Mouse (Mus musculus): ENCODE measurements around the gene Exosc10. TPM values are rescaled to one million over a fixed set of nuclear protein-coding genes. Genes with fewer than 3 reads are reported as not detected.

Gene Exosc10
- polyA plus RNA-seq, 1 experiment = 37.0 TPM

GRCm38 (mm10) chr4:148523538-148523937 lies 34.7 kb upstream of the Exosc10 start:
- TF ChIP-seq CEBPB (IDR thresholded peaks at IDR 0.05; ENCODE audit: insufficient read depth, poor library complexity, severe bottlenecking) (no peak), REST (IDR thresholded peaks at IDR 0.05; ENCODE audit: insufficient read depth, insufficient read length) (no peak), MYOD1 (IDR thresholded peaks at IDR 0.05; ENCODE audit: control insufficient read depth in 1 of 3, insufficient read length in 2 of 3, low read depth in 2 of 3) (no peak), TCF12 (IDR thresholded peaks at IDR 0.05; ENCODE audit: insufficient read depth, poor library complexity, severe bottlenecking) (no peak), MAX (IDR thresholded peaks at IDR 0.05; ENCODE audit: low read depth) (no peak)
- Histone ChIP-seq H3K4me2 (ENCODE audit: low read depth) (no peak overlapping the region), H3K4me3 (no peak overlapping the region), H3K36me3 (ENCODE audit: control insufficient read depth, insufficient read depth) (no peaks in the 10 kb centered on the region), H3K27me3 (ENCODE audit: control insufficient read depth, insufficient read depth, insufficient read length) (no peaks in the 10 kb centered on the region), H3ac (ENCODE audit: control insufficient read depth, insufficient read length) (no peak overlapping the region), H3K79me2 (ENCODE audit: control insufficient read depth, insufficient read depth) (no peaks in the 10 kb centered on the region)

GRCm38 (mm10) chr4:148527158-148527910 lies 30.9 kb upstream of the Exosc10 start:
- Histone ChIP-seq H3K79me2 (ENCODE audit: control insufficient read depth, insufficient read depth) (no peaks in the 10 kb centered on the region), H3K4me2 (ENCODE audit: low read depth) (no peak overlapping the region), H3ac (ENCODE audit: control insufficient read depth, insufficient read length) (no peak overlapping the region), H3K36me3 (ENCODE audit: control insufficient read depth, insufficient read depth) (peaks cover 15% of the 10 kb centered on the region), H3K27me3 (ENCODE audit: control insufficient read depth, insufficient read depth, insufficient read length) (no peaks in the 10 kb centered on the region), H3K4me3 (no peak overlapping the region)
- no peak for TF ChIP-seq POLR2A (IDR thresholded peaks at IDR 0.05; ENCODE audit: insufficient read length, low read depth)
- TF ChIP-seq MAX (IDR thresholded peaks at IDR 0.05; ENCODE audit: low read depth) = no peak
- TF ChIP-seq TCF12 (IDR thresholded peaks at IDR 0.05; ENCODE audit: insufficient read depth, poor library complexity, severe bottlenecking) = no peak
- no peak for TF ChIP-seq SRF (IDR thresholded peaks at IDR 0.05; ENCODE audit: control insufficient read depth, insufficient read length, low read depth)
- TF ChIP-seq POLR2AphosphoS2 (IDR thresholded peaks at IDR 0.05; ENCODE audit: insufficient read length, low read depth) = no peak
- no peak for TF ChIP-seq MYOG (IDR thresholded peaks at IDR 0.05; ENCODE audit: control insufficient read depth in 1 of 3, insufficient read depth in 1 of 3, insufficient read length in 2 of 3, low read depth in 2 of 3)
- no peak for TF ChIP-seq REST (IDR thresholded peaks at IDR 0.05; ENCODE audit: insufficient read depth, insufficient read length)
- TF ChIP-seq USF1 (IDR thresholded peaks at IDR 0.05; ENCODE audit: low read depth) = no peak
- TF ChIP-seq TCF3 (IDR thresholded peaks at IDR 0.05; ENCODE audit: insufficient read length, low read depth) = no peak
- TF ChIP-seq CEBPB (IDR thresholded peaks at IDR 0.05; ENCODE audit: insufficient read depth, poor library complexity, severe bottlenecking) = no peak
- TF ChIP-seq E2F4 (IDR thresholded peaks at IDR 0.05; ENCODE audit: insufficient read depth) = no peak
- TF ChIP-seq MYOD1 (IDR thresholded peaks at IDR 0.05; ENCODE audit: control insufficient read depth in 1 of 3, insufficient read length in 2 of 3, low read depth in 2 of 3) = no peak

GRCm38 (mm10) chr4:148530351-148530750 lies 27.9 kb upstream of the Exosc10 start:
- Histone ChIP-seq H3K4me3 (no peak overlapping the region), H3ac (ENCODE audit: control insufficient read depth, insufficient read length) (no peak overlapping the region), H3K4me2 (ENCODE audit: low read depth) (no peak overlapping the region), H3K27me3 (ENCODE audit: control insufficient read depth, insufficient read depth, insufficient read length) (no peaks in the 10 kb centered on the region), H3K79me2 (ENCODE audit: control insufficient read depth, insufficient read depth) (no peaks in the 10 kb centered on the region), H3K36me3 (ENCODE audit: control insufficient read depth, insufficient read depth) (peaks cover 23% of the 10 kb centered on the region)
- no peak for TF ChIP-seq CEBPB (IDR thresholded peaks at IDR 0.05; ENCODE audit: insufficient read depth, poor library complexity, severe bottlenecking)
- no peak for TF ChIP-seq POLR2AphosphoS2 (IDR thresholded peaks at IDR 0.05; ENCODE audit: insufficient read length, low read depth)
- no peak for TF ChIP-seq USF1 (IDR thresholded peaks at IDR 0.05; ENCODE audit: low read depth)
- TF ChIP-seq TCF3 (IDR thresholded peaks at IDR 0.05; ENCODE audit: insufficient read length, low read depth) = no peak
- no peak for TF ChIP-seq MAX (IDR thresholded peaks at IDR 0.05; ENCODE audit: low read depth)
- TF ChIP-seq POLR2A (IDR thresholded peaks at IDR 0.05; ENCODE audit: insufficient read length, low read depth) = no peak
- no peak for TF ChIP-seq SRF (IDR thresholded peaks at IDR 0.05; ENCODE audit: control insufficient read depth, insufficient read length, low read depth)
- TF ChIP-seq E2F4 (IDR thresholded peaks at IDR 0.05; ENCODE audit: insufficient read depth) = no peak
- no peak for TF ChIP-seq MYOG (IDR thresholded peaks at IDR 0.05; ENCODE audit: control insufficient read depth in 1 of 3, insufficient read depth in 1 of 3, insufficient read length in 2 of 3, low read depth in 2 of 3)
- no peak for TF ChIP-seq MYOD1 (IDR thresholded peaks at IDR 0.05; ENCODE audit: control insufficient read depth in 1 of 3, insufficient read length in 2 of 3, low read depth in 2 of 3)
- no peak for TF ChIP-seq TCF12 (IDR thresholded peaks at IDR 0.05; ENCODE audit: insufficient read depth, poor library complexity, severe bottlenecking)
- TF ChIP-seq REST (IDR thresholded peaks at IDR 0.05; ENCODE audit: insufficient read depth, insufficient read length) = no peak

- Histone ChIP-seq H3K79me2 (ENCODE audit: control insufficient read depth, insufficient read depth) (no peaks in the 10 kb centered on the region), H3K4me3 (no peak overlapping the region), H3K36me3 (ENCODE audit: control insufficient read depth, insufficient read depth) (peaks cover 23% of the 10 kb centered on the region), H3ac (ENCODE audit: control insufficient read depth, insufficient read length) (no peak overlapping the region), H3K4me2 (ENCODE audit: low read depth) (no peak overlapping the region), H3K27me3 (ENCODE audit: control insufficient read depth, insufficient read depth, insufficient read length) (no peaks in the 10 kb centered on the region)
- no peak for TF ChIP-seq MAX (IDR thresholded peaks at IDR 0.05; ENCODE audit: low read depth)
- no peak for TF ChIP-seq REST (IDR thresholded peaks at IDR 0.05; ENCODE audit: insufficient read depth, insufficient read length)
- no peak for TF ChIP-seq POLR2A (IDR thresholded peaks at IDR 0.05; ENCODE audit: insufficient read length, low read depth)
- no peak for TF ChIP-seq USF1 (IDR thresholded peaks at IDR 0.05; ENCODE audit: low read depth)
- no peak for TF ChIP-seq TCF3 (IDR thresholded peaks at IDR 0.05; ENCODE audit: insufficient read length, low read depth)
- TF ChIP-seq POLR2AphosphoS2 (IDR thresholded peaks at IDR 0.05; ENCODE audit: insufficient read length, low read depth) = no peak
- no peak for TF ChIP-seq SRF (IDR thresholded peaks at IDR 0.05; ENCODE audit: control insufficient read depth, insufficient read length, low read depth)
- no peak for TF ChIP-seq E2F4 (IDR thresholded peaks at IDR 0.05; ENCODE audit: insufficient read depth)
- no peak for TF ChIP-seq MYOD1 (IDR thresholded peaks at IDR 0.05; ENCODE audit: control insufficient read depth in 1 of 3, insufficient read length in 2 of 3, low read depth in 2 of 3)
- no peak for TF ChIP-seq MYOG (IDR thresholded peaks at IDR 0.05; ENCODE audit: control insufficient read depth in 1 of 3, insufficient read depth in 1 of 3, insufficient read length in 2 of 3, low read depth in 2 of 3)
- TF ChIP-seq CEBPB (IDR thresholded peaks at IDR 0.05; ENCODE audit: insufficient read depth, poor library complexity, severe bottlenecking) = no peak
- TF ChIP-seq TCF12 (IDR thresholded peaks at IDR 0.05; ENCODE audit: insufficient read depth, poor library complexity, severe bottlenecking) = no peak
Measured at GRCm38 (mm10) chr4:148530778-148531177, 27.5 kb upstream of the Exosc10 start.

Measured in myocyte (in vitro differentiated cells).